Mouse (Mus musculus) adrenal gland, postnatal 25 days (tissue): ENCODE measurements around the gene Fscn2. TPM values are rescaled to one million over a fixed set of nuclear protein-coding genes. Genes with fewer than 3 reads are reported as not detected.

ENCODE experiments used
- DNase-seq: peaks from one replicate; pipeline ENCODE4 v3.0.0; 2021; ENCODE audit warnings: mixed read lengths
- long read RNA-seq: library from polyadenylated mRNA; stranded (forward); transcript quantifications from one replicate; pipeline ENCODE4 v2.0.0, GENCODE M21; 2021
- total RNA-seq: library from RNA; stranded (reverse); gene quantifications from 2 replicates; pipeline ENCODE4 v1.2.3, GENCODE M21; 2021

The Fscn2 gene
- 0.79 TPM in 1 of 2 replicates, not detected in the other for total RNA-seq
- long read RNA-seq: 0 reads

DNA sequence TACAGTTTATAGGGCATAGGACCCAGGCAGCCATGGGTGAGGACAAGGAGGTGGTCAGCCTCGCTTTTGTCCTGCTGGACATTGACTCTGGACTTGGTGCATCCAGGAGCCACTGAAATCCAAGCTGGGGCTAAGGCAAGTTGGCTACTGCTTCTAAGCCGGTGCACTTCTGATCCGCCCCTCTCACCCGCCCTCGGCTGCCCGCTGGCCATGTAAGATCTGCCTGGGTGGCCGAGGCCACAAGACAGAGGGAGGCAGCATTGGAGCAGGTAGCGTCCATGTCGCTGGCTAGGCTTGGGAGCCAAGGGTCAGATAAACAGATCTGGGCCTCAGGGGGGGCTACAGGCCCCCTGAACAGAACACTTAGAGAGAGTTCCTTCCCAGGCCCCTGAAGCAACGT, at the start of gene Fscn2:
TSS of gene Fscn2 (plus strand) at position 240 of the 400 bp plus-strand sequence.
- no peak for DNase-seq

GRCm38 (mm10) chr11:120311561-120311960, 49.8 kb upstream of the Fscn2 start:
- no peak for DNase-seq

GRCm38 (mm10) chr11:120312069-120312468, 49.3 kb upstream of the Fscn2 start:
- no peak for DNase-seq

GRCm38 (mm10) chr11:120313906-120314685, 47.2 kb upstream of the Fscn2 start:
- DNase-seq: no peak

- DNase-seq: no peak
Measured at GRCm38 (mm10) chr11:120314721-120315415, 46.5 kb upstream of the Fscn2 start.

DNA sequence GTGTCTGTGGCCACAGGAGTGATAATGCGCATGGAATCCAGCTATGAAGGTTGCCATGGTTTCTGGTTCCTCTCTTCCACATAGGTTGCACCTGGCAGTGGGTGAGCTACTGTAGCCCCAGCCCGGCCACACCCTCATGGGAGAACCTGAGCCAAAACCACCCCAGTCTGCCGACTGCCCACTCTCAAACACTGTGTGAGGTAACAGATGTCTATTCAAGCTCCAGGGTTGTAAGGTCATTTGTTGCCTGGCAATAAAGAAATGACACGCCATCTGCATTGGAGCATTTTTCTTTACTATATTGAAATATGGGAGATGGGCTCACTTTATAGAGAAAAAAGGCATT, 45.9 kb upstream of the Fscn2 start:
- no peak for DNase-seq

DNA sequence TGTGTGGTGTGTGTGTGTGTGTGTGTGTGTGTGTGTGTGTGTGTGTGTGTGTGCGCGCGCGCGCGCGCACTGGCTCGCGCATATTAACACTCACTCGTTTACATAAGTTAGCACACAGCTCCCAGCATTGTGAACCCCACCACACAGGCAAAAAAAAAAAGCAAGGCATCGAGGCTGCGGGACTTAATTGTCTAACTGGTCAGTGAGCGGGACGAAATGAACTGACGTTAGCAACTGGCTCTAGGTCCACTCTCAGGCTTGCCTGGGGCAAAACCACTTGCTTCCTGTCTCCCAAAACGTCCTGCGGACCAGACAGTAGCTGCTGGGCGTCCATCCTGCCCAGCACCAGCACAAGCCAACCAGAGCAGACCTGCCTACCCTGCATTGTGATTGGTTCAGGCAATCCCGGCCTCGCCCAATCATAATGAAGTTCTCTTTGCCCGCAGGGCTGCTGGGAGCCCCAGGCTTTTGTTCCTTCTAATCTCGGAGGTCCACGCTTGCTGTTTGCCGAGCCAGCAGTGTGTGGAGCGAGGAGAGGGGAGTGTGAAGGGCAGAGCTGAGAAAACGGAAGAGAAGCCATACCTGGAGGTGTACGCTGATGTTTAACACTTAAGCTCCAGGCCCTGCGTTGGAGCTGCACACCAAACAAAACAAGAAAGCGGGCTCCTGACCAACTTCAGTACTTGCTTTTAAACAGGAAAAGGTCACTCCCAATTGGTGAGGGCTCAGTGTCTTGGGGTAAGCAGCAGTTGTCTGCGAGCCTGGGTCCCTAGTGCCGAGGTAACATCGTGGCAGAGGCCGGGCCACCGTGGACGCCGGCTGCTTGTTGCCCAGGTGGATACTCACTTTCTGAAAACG, 45.3 kb upstream of the Fscn2 start:
- DNase-seq: peak; percentile 89

DNA sequence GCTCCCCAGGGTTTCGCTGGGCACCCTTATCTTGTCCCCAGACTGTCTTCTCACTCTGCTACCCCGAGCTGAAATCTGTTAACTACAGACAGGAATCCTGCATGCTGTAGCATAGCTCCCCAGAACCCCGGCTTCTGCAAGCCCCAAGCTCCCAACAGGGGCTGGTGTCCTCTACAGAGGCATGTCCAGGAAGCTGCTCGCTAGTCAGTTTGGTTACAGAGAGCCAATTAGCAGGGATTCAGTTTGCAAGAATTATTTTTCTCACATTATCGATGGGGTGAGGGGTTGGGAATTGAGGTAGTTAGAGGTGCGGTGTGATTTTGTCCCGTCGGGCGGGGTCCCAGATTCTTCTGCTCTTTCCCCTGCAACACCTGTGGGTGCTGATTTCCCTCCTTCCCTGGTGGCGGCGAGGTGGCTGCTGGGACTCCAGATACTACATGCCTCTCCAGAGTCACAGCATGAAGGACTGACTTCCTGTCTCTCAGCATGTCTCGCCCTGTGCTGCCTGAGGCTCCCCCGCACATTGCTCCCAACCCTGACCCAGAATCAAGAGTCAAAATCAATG, 44.6 kb upstream of the Fscn2 start:
- no peak for DNase-seq

GRCm38 (mm10) chr11:120317456-120317855, 43.9 kb upstream of the Fscn2 start:
- no peak for DNase-seq

GRCm38 (mm10) chr11:120319310-120319709, 42.0 kb upstream of the Fscn2 start:
- no peak for DNase-seq

GRCm38 (mm10) chr11:120320156-120320555, 41.2 kb upstream of the Fscn2 start:
- no peak for DNase-seq

DNA sequence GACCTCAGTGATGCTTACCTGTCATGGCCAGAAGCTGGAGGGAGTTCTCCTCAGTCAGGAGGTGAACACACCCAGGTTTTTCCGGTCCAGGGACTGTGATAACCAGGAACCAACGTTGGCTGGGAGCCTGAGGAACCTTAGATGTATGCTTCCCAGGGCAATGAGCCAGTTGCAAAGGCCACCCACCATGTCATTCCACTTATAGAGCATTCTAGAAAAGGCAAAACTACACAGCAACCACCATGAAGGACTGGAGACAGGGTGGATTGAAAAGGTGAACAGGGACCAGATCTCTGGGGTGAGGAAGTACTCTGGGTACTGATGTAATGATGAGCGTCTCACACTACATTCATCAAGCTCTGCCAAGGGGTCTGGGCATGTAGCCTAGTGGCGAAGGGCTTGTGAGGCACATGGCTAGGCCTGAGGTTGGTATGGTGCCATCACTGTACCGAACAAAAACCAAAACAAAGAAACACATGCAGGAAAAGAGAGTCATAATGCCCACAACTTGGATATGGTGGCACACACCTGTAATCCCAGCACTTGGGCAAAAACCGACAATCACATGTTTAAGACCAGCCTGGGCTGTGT, 25.8 kb upstream of the Fscn2 start:
- DNase-seq: no peak

GRCm38 (mm10) chr11:120337447-120337846, 23.9 kb upstream of the Fscn2 start:
- DNase-seq: no peak

GRCm38 (mm10) chr11:120338786-120339185, 22.5 kb upstream of the Fscn2 start:
- DNase-seq: no peak

DNA sequence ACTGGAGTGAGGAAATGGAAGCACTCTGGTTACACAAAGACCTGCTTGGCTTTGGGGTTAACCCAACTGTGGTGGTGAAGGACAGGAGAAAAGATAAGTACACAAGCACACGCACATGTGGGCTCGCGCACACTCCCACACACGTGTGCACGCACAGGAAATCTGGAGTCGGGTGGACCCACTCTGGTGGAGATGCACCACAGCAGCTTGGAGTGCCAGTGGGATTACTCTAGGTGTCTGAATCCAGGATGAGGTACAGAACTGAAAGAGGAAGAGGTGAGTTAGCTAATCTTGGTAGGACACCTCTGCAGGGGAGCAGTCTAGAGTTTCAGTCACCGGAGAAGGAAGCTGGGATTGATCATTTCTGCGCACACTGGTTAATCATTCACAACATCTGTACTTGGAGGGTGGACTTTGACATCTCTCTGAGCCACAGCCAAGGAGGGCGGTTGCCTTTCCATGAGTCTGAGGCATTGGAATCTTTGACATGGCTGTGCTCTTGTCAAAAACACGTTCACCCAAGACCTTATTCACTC, 21.3 kb upstream of the Fscn2 start:
- DNase-seq: no peak

DNA sequence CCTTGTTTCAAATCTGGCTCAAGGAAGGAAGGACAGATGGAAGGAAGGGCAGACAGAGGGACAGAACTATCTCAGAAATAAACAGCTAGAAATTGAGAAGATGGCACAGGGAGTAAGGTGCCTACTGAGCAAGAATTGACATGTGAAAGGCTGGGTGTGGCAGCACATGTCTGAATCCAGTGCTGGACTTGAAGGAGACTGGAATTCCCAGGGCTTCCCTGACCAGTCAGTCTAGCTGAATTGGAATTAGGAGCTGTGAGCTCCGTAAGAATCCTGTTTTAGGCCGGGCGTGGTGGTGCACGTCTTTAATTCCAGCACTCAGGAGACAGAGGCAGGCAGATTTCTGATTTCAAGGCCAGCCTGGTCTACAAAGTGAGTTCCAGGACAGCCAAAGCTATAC, 19.7 kb upstream of the Fscn2 start:
- DNase-seq: no peak

- no peak for DNase-seq
Measured at GRCm38 (mm10) chr11:120342656-120343160, 18.6 kb upstream of the Fscn2 start.

DNA sequence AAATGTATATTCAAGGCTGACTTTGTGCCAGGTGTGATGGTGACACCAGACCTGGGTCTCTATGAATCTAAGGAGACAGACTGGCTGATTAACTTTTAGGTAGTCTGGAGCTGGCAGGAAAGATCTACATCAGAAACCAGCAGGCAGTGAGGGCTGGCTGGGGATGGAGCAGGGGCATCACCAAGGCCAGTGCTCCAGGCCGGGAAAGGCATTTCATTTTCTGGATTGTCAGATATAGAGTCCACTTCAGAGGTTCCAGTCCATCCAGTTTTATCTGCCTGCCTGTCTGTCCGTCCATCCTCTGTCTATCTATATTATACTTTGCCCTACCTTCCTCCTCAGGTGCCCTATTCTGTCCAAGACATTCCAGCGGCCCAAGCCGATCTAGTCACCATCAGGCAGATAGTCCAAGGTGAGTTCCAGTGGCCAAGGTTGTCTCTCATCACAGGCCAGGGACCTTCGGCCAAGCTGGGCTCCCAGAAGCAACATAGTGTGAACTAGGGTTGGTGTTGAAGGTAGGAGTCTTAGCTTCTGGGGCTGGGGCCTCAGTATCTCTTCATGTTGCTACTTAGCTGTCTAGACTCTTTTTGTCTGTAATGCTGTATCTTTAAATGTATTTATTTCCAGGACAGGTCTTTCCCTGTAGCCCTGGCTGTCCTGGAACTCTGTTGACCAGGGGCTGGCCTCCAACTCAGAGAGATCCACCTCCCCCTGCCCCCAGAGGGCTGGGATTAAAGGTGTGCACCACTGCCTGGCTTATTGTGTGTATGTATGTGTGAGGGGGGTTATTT, 17.6 kb upstream of the Fscn2 start:
- DNase-seq: no peak

- no peak for DNase-seq
Measured at GRCm38 (mm10) chr11:120344310-120344920, 16.9 kb upstream of the Fscn2 start.

DNA sequence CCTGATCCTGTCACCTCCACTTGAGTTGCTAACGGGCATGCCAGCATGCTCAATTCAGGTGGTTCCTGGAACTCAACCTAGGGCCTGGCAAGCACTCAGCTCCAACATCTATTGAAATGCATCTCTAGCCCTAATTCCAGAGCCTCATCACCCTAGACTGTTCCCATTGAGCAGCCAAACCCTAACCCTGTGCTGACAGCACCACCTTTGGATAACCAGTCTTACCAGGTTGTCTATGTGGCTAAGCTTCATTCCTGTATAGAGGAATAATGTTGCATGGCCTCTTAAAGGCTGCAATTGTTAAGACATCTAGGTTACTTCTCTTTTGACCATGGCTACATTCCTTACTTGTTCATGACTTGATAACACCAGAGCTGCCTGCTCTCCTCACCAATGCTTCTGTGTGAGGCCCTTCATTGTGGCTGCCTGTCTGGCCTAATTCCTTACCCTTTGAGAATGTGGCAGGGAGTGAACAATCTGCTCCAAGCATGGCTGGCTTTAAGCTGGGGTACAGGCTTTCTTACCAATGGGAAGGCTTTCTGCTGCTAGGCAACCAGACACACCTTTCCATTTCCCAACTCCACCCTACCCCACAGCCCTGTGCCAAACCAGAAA, 16.2 kb upstream of the Fscn2 start:
- DNase-seq: no peak
